Mouse (Mus musculus) small intestine, adult 2 months (tissue): Measurements from ENCODE around the gene Trp73.

ENCODE experiments used
- CTCF ChIP-seq: fragments of 200-500 bp; IDR thresholded peaks from 2 replicates; pipeline ENCODE4 v1.5.1; 2012; ENCODE audit warnings: low read depth, mild to moderate bottlenecking, control low read depth, inconsistent platforms, low read length, moderate library complexity, mixed read lengths; ENCODE audit not compliant: insufficient replicate concordance, insufficient read length; ENCODE audit errors: extremely low read depth
- POLR2A ChIP-seq: fragments of 200-500 bp; IDR thresholded peaks from 2 replicates; pipeline ENCODE4 v1.6.1; 2012; ENCODE audit warnings: low read depth, mild to moderate bottlenecking, control low read depth, inconsistent platforms, low read length, moderate library complexity

GRCm38 (mm10) chr4:154028646-154029045 is 111.4 kb downstream of the Trp73 start:
- TF ChIP-seq CTCF = peak; percentile 16; the same call in 1 of the 2 replicates
- TF ChIP-seq POLR2A = no peak
